Mouse (Mus musculus) kidney, postnatal 0 days (tissue): ENCODE measurements at regions not wholly inside any gene's neighbourhood (a gene's known extent, or its start where the extent isn't known, plus 50 kb on each side); places are given as distances from the start of the nearest gene placed in this dataset.
A peak's percentile ranks its signal among the peaks of the same experiment; 100 is the strongest.

ENCODE experiments used
- ATAC-seq: fragments of 200-750 bp; cut with Nextera tagmentation; replicated peaks from 2 replicates; pipeline ENCODE4 v1.8.0; 2017; ENCODE audit warnings: low read depth, moderate number of reproducible peaks, moderate TSS enrichment, moderate library complexity; ENCODE audit not compliant: low FRiP score
- DNase-seq: peaks from one replicate; pipeline ENCODE4 v3.0.0-alpha.2; 2016; ENCODE audit warnings: low spot score
- H3K27ac ChIP-seq: fragments of 300-500 bp; sonication (generic); 2 replicates; pipeline ENCODE4 v1.5.1; 2014; ENCODE audit warnings: mild to moderate bottlenecking
- H3K27me3 ChIP-seq: fragments of 300-500 bp; sonication (generic); 2 replicates; pipeline ENCODE4 v1.6.1; 2014; ENCODE audit warnings: low read length, mixed read lengths; ENCODE audit not compliant: insufficient read depth
- H3K36me3 ChIP-seq: fragments of 300-500 bp; sonication (generic); 2 replicates; pipeline ENCODE4 v1.6.1; 2014; ENCODE audit warnings: low read length, mixed read lengths; ENCODE audit not compliant: insufficient read depth
- H3K4me1 ChIP-seq: fragments of 300-500 bp; sonication (generic); replicated peaks from 2 replicates; pipeline ENCODE4 v1.6.1; 2014; ENCODE audit warnings: antibody characterized with exemption, low read length, mixed read lengths; ENCODE audit not compliant: insufficient read depth
- H3K4me2 ChIP-seq: fragments of 300-500 bp; sonication (generic); 2 replicates; pipeline ENCODE4 v1.6.1; 2014; ENCODE audit warnings: mild to moderate bottlenecking, low read length, moderate library complexity, mixed read lengths
- H3K4me3 ChIP-seq: fragments of 300-500 bp; sonication (generic); replicated peaks from 2 replicates; pipeline ENCODE4 v1.5.1; 2014; ENCODE audit warnings: low read depth, low read length
- H3K9ac ChIP-seq: fragments of 300-500 bp; sonication (generic); 2 replicates; pipeline ENCODE4 v1.6.1; 2014; ENCODE audit warnings: low read depth, low read length
- H3K9me3 ChIP-seq: fragments of 300-500 bp; sonication (generic); replicated peaks from 2 replicates; pipeline ENCODE4 v1.6.1; 2016; ENCODE audit warnings: low read length, inconsistent platforms, mixed read lengths
- CTCF ChIP-seq: IDR thresholded peaks from 2 replicates; pipeline ENCODE4 v1.5.1; 2016; ENCODE audit warnings: antibody characterized with exemption, low read depth, mild to moderate bottlenecking, moderate library complexity
- WGBS: fragments of 180-500 bp; shearing (Covaris S2); extraction: QIAGEN DNeasy Blood & Tissue Kit; methylation state at CpG from one replicate; pipeline ENCODE4 v1.1.7; 2014; 5-methylcytosine and 5-hydroxymethylcytosine counted together

DNA sequence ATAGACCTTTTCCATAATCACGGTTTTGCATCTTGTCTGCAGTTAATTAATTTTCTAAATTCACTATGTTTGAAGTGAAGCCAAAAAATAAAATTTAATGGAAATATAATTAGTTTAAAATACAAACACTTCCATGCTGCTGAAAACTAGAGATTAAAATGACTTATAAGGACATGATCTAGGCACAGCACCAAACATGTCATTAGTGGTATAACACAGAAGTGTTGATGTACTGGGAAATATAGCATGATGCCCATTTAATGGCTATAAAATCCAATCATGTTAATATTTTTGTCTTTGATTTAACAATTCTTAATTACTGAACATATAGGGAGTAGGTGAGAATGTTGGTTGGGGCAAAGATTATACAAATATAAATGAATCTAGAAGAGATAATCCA is 487.5 kb upstream of the Gm38303 start:
- no peaks in the 10 kb centered on the region for H3K27me3 ChIP-seq
- ATAC-seq, result no peak
- no peaks in the 10 kb centered on the region for H3K4me1 ChIP-seq
- 56% methylated on average over 1 of the region's 1 CpGs for WGBS
- TF ChIP-seq CTCF, result no peak
- no peak overlapping the region for H3K9ac ChIP-seq
- no peak overlapping the region for H3K4me3 ChIP-seq
- H3K27ac ChIP-seq, result no peak overlapping the region
- H3K36me3 ChIP-seq, result no peaks in the 10 kb centered on the region
- H3K9me3 ChIP-seq, result no peaks in the 10 kb centered on the region
- no peak for DNase-seq
- H3K4me2 ChIP-seq, result no peak overlapping the region

- no peak for ATAC-seq
- 81% methylated on average over 1 of the region's 1 CpGs for WGBS
- Histone ChIP-seq H3K27me3 (no peaks in the 10 kb centered on the region), H3K27ac (no peak overlapping the region), H3K4me3 (no peak overlapping the region), H3K36me3 (no peaks in the 10 kb centered on the region), H3K9ac (no peak overlapping the region), H3K4me2 (no peak overlapping the region), H3K9me3 (no peaks in the 10 kb centered on the region), H3K4me1 (no peaks in the 10 kb centered on the region)
- no peak for TF ChIP-seq CTCF
- no peak for DNase-seq
Measured at GRCm38 (mm10) chr3:10822566-10822965, 487.1 kb upstream of the Gm38303 start.

DNA sequence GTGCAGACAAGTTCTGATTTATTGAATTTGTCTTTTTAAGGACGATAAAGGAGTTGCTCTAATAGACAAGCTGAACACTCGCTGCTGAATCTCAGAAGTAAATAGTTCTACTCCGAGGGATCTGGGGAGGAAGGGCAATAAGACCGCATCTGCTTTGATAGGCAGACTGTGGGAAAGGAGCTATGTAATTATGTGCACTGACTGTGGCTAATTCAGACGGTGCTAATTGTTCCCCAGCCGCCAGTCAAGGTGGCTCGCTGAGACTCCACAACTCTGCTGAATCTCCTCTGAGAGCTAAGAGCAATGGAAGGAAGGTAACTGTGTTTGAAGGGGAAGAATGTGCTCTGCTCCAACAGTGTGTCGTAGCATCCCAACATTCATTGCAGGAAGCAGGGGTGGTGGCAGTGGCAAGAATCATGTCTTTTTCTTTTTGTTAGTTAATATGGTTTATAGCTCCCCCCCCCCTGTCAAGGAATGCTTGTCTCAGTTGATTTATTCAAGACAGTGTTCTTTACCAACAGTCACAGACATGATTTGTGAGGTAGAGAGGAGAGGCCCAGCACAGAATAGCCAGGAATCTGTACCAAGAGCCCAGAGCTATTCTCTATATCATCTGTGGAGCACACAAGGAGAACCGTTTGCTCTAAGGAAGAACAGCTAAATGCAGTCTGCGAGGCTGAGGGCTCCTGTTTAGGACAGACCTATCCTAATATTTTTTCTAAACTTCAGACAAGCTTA is 440.9 kb upstream of the Gm38303 start:
- 27% methylated on average over 10 of the region's 10 CpGs for WGBS
- no peak overlapping the region for H3K9ac ChIP-seq
- H3K4me2 ChIP-seq, result no peak overlapping the region
- TF ChIP-seq CTCF, result no peak
- ATAC-seq (no peak), DNase-seq (peak; percentile 7)
- no peak overlapping the region for H3K4me3 ChIP-seq
- no peaks in the 10 kb centered on the region for H3K36me3 ChIP-seq
- H3K9me3 ChIP-seq, result no peaks in the 10 kb centered on the region
- no peaks in the 10 kb centered on the region for H3K27me3 ChIP-seq
- no peak overlapping the region for H3K27ac ChIP-seq
- H3K4me1 ChIP-seq, result no peaks in the 10 kb centered on the region
